Mouse (Mus musculus) midbrain, embryonic 10.5 days (tissue): ENCODE data around the gene Vgf. TPM values are rescaled to one million over a fixed set of nuclear protein-coding genes. Genes with fewer than 3 reads are reported as not detected.

Experiments used
- DNase-seq: peaks from one replicate; pipeline ENCODE4 v3.0.0-alpha.2; 2017; ENCODE audit warnings: low spot score
- H3K27ac ChIP-seq: fragments of 300-500 bp; sonication (generic); replicated peaks from 2 replicates; pipeline ENCODE4 v1.5.1; 2016; ENCODE audit warnings: mild to moderate bottlenecking
- H3K27me3 ChIP-seq: fragments of 300-500 bp; sonication (generic); 2 replicates; pipeline ENCODE4 v1.6.1; 2016; ENCODE audit warnings: low read depth, mild to moderate bottlenecking; ENCODE audit not compliant: poor library complexity, severe bottlenecking
- H3K36me3 ChIP-seq: fragments of 300-500 bp; sonication (generic); 2 replicates; pipeline ENCODE4 v1.6.1; 2016; ENCODE audit warnings: mild to moderate bottlenecking, moderate library complexity
- H3K4me1 ChIP-seq: fragments of 300-500 bp; sonication (generic); 2 replicates; pipeline ENCODE4 v1.6.1; 2016
- H3K4me3 ChIP-seq: fragments of 300-500 bp; sonication (generic); 2 replicates; pipeline ENCODE4 v1.5.1; 2016; ENCODE audit warnings: mild to moderate bottlenecking, moderate library complexity
- H3K9me3 ChIP-seq: fragments of 300-500 bp; sonication (generic); replicated peaks from 2 replicates; pipeline ENCODE4 v1.6.1; 2016; ENCODE audit warnings: mild to moderate bottlenecking
- WGBS: fragments of 180-500 bp; shearing (Covaris S2); methylation state at CpG from one replicate; pipeline ENCODE4 v1.1.7; 2016; 5-methylcytosine and 5-hydroxymethylcytosine counted together
- polyA plus RNA-seq: library from polyadenylated mRNA; unstranded; fragments of >200 nt; fragmentation: Nextera tagmentation; extraction: Ambion mirVana; gene quantifications from 2 replicates; pipeline ENCODE4 v1.2.1, GENCODE M21; 2016

Vgf gene
- 0.35 and 0.39 TPM in 2 replicates for polyA plus RNA-seq

GRCm38 (mm10) chr5:137026092-137026491, at the start of gene Vgf:
Vgf (plus strand) TSS chr5:137026392.
- 33% methylated on average over 4 of the region's 4 CpGs for WGBS

GRCm38 (mm10) chr5:136977769-136978168, 48.4 kb upstream of the Vgf start:
- H3K27ac ChIP-seq: no peak overlapping the region
- H3K9me3 ChIP-seq: no peaks in the 10 kb centered on the region
- DNase-seq: no peak
- no peaks in the 10 kb centered on the region for H3K27me3 ChIP-seq
- H3K4me1 ChIP-seq: no peaks in the 10 kb centered on the region
- peaks cover 22% of the 10 kb centered on the region for H3K36me3 ChIP-seq
- 80% methylated on average over 4 of the region's 4 CpGs for WGBS
- H3K4me3 ChIP-seq: no peak overlapping the region; the same call in 1 of the 2 replicates

More at GRCm38 (mm10) chr5:137026092-137026491, at the start of gene Vgf:
- Histone ChIP-seq H3K4me3 (peak within 1 kb of the TSS; percentile 26; the same call in 1 of the 2 replicates), H3K27ac (no peak within 1 kb of the TSS), H3K27me3 (peaks cover 74% of the 10 kb centered on the region), H3K4me1 (peaks cover 33% of the 10 kb centered on the region), H3K9me3 (no peaks in the 10 kb centered on the region), H3K36me3 (no peaks in the 10 kb centered on the region)
- DNase-seq: no peak

- 93% methylated on average over 2 of the region's 2 CpGs for WGBS
- H3K27me3 ChIP-seq: no peaks in the 10 kb centered on the region
These were observed 46.4 kb upstream of the Vgf start for GRCm38 (mm10) chr5:136979762-136980161.

GRCm38 (mm10) chr5:136980974-136981373, 45.2 kb upstream of the Vgf start:
- H3K4me3 ChIP-seq: no peak overlapping the region
- DNase-seq: no peak
- H3K27me3 ChIP-seq: no peaks in the 10 kb centered on the region
- no peaks in the 10 kb centered on the region for H3K9me3 ChIP-seq
- 87% methylated on average over 8 of the region's 8 CpGs for WGBS
- H3K36me3 ChIP-seq: peaks cover 26% of the 10 kb centered on the region
- no peak overlapping the region for H3K27ac ChIP-seq
- H3K4me1 ChIP-seq: peaks cover 4% of the 10 kb centered on the region

More at GRCm38 (mm10) chr5:136979762-136980161, 46.4 kb upstream of the Vgf start:
- H3K4me1 ChIP-seq: no peaks in the 10 kb centered on the region
- no peak for DNase-seq
- H3K27ac ChIP-seq: no peak overlapping the region
- H3K9me3 ChIP-seq: no peaks in the 10 kb centered on the region
- peaks cover 24% of the 10 kb centered on the region for H3K36me3 ChIP-seq
- no peak overlapping the region for H3K4me3 ChIP-seq

GRCm38 (mm10) chr5:136982338-136982930, 43.8 kb upstream of the Vgf start:
- peak; percentile 39 for DNase-seq
- H3K4me3 ChIP-seq: no peak overlapping the region
- no peaks in the 10 kb centered on the region for H3K9me3 ChIP-seq
- 46% methylated on average over 15 of the region's 16 CpGs for WGBS
- no peaks in the 10 kb centered on the region for H3K27me3 ChIP-seq
- peaks cover 26% of the 10 kb centered on the region for H3K36me3 ChIP-seq
- H3K4me1 ChIP-seq: peaks cover 10% of the 10 kb centered on the region
- no peak overlapping the region for H3K27ac ChIP-seq

GRCm38 (mm10) chr5:136984828-136985227, 41.4 kb upstream of the Vgf start:
- Histone ChIP-seq H3K9me3 (no peaks in the 10 kb centered on the region), H3K36me3 (peaks cover 40% of the 10 kb centered on the region), H3K4me1 (peaks cover 25% of the 10 kb centered on the region), H3K4me3 (no peak overlapping the region), H3K27ac (no peak overlapping the region), H3K27me3 (no peaks in the 10 kb centered on the region)
- 58% methylated on average over 14 of the region's 14 CpGs for WGBS
- DNase-seq: no peak

GRCm38 (mm10) chr5:136986695-136987137, 39.5 kb upstream of the Vgf start, which contains the start of gene Plod3:
Plod3 (plus strand) TSS chr5:136987019.
- H3K36me3 ChIP-seq: peaks cover 44% of the 10 kb centered on the region
- no peaks in the 10 kb centered on the region for H3K27me3 ChIP-seq
- peaks cover 25% of the 10 kb centered on the region for H3K4me1 ChIP-seq
- peak within 1 kb of the TSS; percentile 99 for H3K27ac ChIP-seq
- no peaks in the 10 kb centered on the region for H3K9me3 ChIP-seq
- WGBS: under 1% methylated on average over 26 of the region's 26 CpGs
- H3K4me3 ChIP-seq: peak within 1 kb of the TSS; percentile 90
- DNase-seq: peak; percentile 97

GRCm38 (mm10) chr5:136987138-136987933, 38.9 kb upstream of the Vgf start:
- under 1% methylated on average over 67 of the region's 67 CpGs for WGBS
- H3K4me1 ChIP-seq: peaks cover 25% of the 10 kb centered on the region
- H3K36me3 ChIP-seq: peaks cover 44% of the 10 kb centered on the region
- peak overlapping the region; percentile 99 for H3K27ac ChIP-seq
- peak; percentile 81 for DNase-seq
- peak overlapping the region; percentile 90 for H3K4me3 ChIP-seq
- H3K9me3 ChIP-seq: no peaks in the 10 kb centered on the region
- H3K27me3 ChIP-seq: no peaks in the 10 kb centered on the region

- Histone ChIP-seq H3K9me3 (no peaks in the 10 kb centered on the region), H3K27ac (peak within 1 kb of the TSS; percentile 99), H3K27me3 (no peaks in the 10 kb centered on the region), H3K4me3 (peak within 1 kb of the TSS; percentile 90), H3K36me3 (peaks cover 49% of the 10 kb centered on the region), H3K4me1 (peaks cover 25% of the 10 kb centered on the region)
- no peak for DNase-seq
- 18% methylated on average over 12 of the region's 12 CpGs for WGBS
These were observed 38.3 kb upstream of the Vgf start, which contains the start of gene Znhit1 for GRCm38 (mm10) chr5:136987934-136988271. Znhit1 (minus strand) TSS chr5:136988021.

GRCm38 (mm10) chr5:136988420-136988819, 37.8 kb upstream of the Vgf start:
- DNase-seq: no peak
- H3K9me3 ChIP-seq: no peaks in the 10 kb centered on the region
- peaks cover 54% of the 10 kb centered on the region for H3K36me3 ChIP-seq

GRCm38 (mm10) chr5:136989801-136990200, 36.4 kb upstream of the Vgf start:
- Histone ChIP-seq H3K36me3 (peaks cover 66% of the 10 kb centered on the region), H3K27me3 (no peaks in the 10 kb centered on the region), H3K27ac (no peak overlapping the region), H3K4me3 (no peak overlapping the region), H3K4me1 (peaks cover 25% of the 10 kb centered on the region), H3K9me3 (no peaks in the 10 kb centered on the region)
- DNase-seq: no peak
- 92% methylated on average over 6 of the region's 6 CpGs for WGBS

More at GRCm38 (mm10) chr5:136988420-136988819, 37.8 kb upstream of the Vgf start:
- Histone ChIP-seq H3K27me3 (no peaks in the 10 kb centered on the region), H3K4me3 (peak overlapping the region; percentile 90), H3K27ac (peak overlapping the region; percentile 99), H3K4me1 (peaks cover 25% of the 10 kb centered on the region)
- WGBS: 86% methylated on average over 7 of the region's 7 CpGs

GRCm38 (mm10) chr5:136999449-136999848, 26.7 kb upstream of the Vgf start:
- Histone ChIP-seq H3K4me3 (no peak overlapping the region), H3K27ac (no peak overlapping the region), H3K9me3 (no peaks in the 10 kb centered on the region), H3K4me1 (peaks cover 7% of the 10 kb centered on the region; the same call in 1 of the 2 replicates), H3K36me3 (peaks cover 23% of the 10 kb centered on the region), H3K27me3 (no peaks in the 10 kb centered on the region)
- 76% methylated on average over 5 of the region's 5 CpGs for WGBS
- no peak for DNase-seq

GRCm38 (mm10) chr5:137000612-137001011, 25.6 kb upstream of the Vgf start:
- Histone ChIP-seq H3K27me3 (no peaks in the 10 kb centered on the region), H3K27ac (peak overlapping the region; percentile 64; the same call in 1 of the 2 replicates), H3K4me3 (no peak overlapping the region), H3K9me3 (no peaks in the 10 kb centered on the region), H3K36me3 (peaks cover 11% of the 10 kb centered on the region), H3K4me1 (peaks cover 7% of the 10 kb centered on the region; the same call in 1 of the 2 replicates)
- DNase-seq: no peak
- 82% methylated on average over 2 of the region's 2 CpGs for WGBS
